Mouse (Mus musculus) monocyte, adult 2 months (primary cell): Measurements from ENCODE around the gene Fkrp.
A peak's percentile ranks its signal among the peaks of the same experiment; 100 is the strongest.

Experiments
- DNase-seq, 2 experiments: peaks; one replicate each; pipeline ENCODE4 v3.0.0; 2022; ENCODE audit warnings: low spot score in 2 of 2, low read depth in 1 of 2

Gene Fkrp

GRCm38 (mm10) chr7:16794886-16795285, 21.6 kb downstream of the Fkrp start:
- no peak for DNase-seq

DNA sequence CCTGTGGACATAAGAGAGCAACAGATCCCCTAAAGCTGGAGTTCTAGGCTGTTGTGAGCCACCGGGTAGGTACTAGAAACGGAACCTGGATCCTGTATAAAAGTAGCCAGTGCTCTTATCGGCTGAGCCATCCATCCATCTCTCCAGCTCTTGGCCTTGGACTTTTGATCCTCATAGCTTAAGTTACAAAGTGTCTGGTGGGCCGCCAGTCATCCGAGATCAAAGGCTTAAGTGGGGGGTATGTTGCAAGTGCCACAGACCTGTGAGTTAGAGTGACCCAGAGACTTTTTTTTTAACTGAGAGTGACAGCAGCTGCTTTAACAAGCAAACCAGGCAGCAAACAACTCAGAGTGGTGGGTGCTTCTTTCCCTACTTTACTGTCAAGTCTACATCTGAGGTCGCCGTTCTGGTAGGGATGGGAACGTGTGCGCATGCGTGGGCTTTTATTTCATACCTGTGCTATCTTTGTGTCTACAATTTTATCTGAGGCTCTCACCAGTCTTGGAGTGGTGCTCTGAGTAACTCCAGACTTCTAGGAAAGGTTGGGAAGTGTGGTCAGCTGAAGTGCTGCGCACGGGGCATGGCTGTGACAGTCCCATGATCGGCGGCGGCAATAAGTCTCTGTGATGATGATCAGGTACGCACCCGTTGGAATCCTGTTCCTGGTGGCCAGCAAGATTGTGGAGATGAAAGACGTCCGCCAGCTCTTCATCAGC, 23.4 kb downstream of the Fkrp start:
- DNase-seq: no peak

DNA sequence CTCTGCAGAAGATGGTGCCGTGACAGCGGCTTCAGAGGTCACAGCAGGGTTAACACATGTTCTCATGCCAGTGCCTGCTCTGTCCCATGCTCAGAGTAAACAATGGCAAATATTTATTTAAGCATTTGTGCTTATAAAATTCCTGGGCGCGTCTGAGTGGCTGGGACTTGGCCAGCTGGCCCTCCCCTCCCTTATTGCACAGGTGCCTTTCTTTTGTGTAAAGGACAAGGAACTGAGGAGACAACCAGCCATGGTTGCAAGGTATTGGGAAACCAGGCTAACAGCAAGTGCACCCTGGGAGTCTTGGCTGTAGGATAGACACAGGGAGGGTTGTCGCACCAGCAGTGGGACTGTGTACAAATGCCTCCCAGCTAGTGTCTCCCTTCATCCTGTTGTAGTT, 24.2 kb downstream of the Fkrp start:
- no peak for DNase-seq

DNA sequence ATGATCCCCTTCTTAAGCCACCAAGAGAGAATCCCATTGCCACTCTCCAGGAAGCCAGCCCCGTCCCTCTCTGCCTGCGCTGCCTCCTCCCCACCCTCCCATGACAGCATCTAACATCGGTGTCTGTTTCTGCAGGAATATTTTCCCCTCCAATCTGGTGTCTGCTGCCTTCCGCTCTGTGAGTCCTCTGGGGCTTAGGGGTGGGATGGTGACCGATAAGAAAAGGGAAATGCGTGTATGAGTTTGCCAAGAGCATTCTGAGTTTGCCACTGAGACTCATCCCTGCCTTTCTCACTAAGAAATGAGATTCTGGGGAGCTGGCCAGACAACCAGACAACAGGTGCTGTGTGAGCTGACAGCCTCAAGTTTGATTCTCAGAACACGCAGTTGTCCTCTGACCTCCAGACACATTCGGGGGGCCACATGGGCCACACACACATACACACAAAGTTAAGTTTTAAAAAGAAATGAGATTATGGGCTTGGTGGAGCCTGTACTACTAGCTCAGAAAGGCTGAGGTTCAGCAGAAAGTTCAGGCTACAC, 30.9 kb downstream of the Fkrp start:
- DNase-seq: no peak

GRCm38 (mm10) chr7:16784498-16784976, 32.0 kb downstream of the Fkrp start:
- DNase-seq: no peak

DNA sequence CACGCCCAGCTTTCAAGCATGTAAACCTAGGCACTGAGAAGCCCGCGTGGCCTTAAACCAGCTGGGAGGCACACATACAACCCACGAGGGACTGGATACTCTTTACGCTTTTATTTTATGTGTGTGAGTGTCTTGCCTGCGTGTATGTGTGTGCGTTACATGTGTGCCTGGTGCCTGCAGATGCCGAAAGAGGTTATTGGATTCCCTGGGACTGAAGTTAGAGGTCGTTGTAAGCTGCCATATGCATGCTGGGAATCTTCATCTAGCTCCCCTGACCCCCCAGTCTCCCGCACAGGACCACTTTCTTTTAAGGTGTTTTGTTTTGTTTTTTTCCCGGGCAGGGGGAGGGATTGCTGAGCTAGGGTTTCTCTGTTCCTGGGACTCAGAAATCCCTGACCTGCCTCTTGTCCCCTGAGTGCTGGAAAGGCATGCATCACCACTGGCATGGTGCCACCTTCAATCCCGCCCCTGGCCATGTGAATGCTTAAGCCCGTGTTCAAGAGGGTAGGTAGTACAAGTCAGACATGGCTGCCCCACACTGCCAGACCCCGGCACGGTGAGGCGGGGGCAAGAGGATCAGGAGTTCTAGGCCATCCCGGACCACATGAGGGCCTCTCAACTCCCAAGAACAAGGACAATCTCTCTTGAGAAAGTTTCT, 32.6 kb downstream of the Fkrp start:
- DNase-seq: no peak

DNA sequence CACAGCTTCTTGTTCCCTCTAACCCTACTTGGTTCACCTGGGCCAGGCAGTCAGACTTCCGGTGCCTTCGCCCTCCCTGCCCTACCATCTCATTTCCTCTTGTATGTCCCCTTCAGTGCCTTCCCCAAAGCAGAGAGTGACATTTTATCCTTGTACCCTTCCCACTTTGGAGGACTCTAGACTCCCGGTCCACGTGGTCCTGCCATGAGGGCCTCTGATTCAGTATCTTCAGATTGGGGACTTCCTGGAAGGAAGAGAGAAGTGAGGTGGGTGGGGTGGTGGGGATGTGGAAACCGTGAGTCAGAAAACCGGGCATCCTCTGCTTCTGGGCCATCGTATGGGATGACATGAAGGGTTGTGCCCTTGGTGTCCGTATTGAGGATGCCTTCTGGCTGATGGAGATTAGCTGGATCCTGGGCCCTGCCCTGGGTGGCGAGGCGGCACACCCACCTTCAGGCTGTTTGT, 33.3 kb downstream of the Fkrp start:
- DNase-seq: peak; percentile 16 to 28

DNA sequence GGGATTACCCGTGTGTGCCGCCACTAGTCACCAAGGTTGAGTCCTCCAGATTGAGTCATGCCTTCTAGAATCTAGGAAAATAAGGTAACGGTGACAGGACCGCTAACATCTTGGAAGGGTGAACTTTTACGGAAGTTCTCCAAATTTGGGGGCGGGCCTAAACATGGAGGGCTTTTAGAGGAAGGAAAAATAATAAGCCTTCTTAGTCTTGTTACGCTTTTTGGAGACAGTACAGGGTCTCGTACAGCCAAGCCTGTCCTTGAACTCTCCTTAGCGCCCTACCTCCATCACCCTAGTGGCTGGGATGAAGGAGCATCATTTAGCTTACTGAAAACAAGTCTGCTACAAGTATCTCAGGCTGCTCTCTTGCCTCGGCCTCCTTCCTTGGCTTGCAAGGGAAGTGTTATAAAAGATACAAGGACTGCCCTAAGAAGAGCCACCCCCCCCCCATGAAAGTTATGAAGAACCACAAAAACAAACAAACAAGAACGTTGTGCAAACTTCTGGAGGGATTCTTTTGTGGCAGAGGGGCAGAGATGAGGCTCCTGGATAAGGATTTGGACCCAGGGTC, 33.9 kb downstream of the Fkrp start:
- DNase-seq: no peak

DNA sequence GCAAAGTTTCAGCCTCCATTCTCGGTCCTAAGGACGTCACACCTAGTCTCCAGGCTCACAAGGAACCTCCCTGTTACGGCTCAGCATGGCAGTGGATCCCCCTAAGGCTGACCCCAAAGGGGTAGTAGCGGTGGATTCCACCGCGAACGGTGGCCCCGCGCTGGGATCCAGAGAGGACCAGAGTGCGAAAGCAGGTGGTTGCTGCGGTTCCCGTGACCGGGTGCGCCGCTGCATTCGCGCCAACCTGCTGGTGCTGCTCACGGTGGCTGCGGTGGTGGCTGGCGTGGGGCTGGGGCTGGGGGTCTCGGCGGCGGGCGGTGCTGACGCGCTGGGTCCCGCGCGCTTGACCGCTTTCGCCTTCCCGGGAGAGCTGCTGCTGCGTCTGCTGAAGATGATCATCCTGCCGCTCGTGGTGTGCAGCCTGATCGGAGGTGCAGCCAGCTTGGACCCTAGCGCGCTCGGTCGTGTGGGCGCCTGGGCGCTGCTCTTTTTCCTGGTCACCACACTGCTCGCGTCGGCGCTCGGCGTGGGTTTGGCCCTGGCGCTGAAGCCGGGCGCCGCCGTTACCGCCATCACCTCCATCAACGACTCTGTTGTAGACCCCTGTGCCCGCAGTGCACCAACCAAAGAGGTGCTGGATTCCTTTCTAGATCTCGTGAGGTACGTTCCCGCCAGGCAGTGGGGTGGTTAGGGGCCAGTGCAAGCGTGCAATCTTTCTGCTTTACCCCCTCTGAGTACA, 34.5 kb downstream of the Fkrp start:
- no peak for DNase-seq

GRCm38 (mm10) chr7:16781555-16781815, 35.0 kb downstream of the Fkrp start:
- DNase-seq: no peak

DNA sequence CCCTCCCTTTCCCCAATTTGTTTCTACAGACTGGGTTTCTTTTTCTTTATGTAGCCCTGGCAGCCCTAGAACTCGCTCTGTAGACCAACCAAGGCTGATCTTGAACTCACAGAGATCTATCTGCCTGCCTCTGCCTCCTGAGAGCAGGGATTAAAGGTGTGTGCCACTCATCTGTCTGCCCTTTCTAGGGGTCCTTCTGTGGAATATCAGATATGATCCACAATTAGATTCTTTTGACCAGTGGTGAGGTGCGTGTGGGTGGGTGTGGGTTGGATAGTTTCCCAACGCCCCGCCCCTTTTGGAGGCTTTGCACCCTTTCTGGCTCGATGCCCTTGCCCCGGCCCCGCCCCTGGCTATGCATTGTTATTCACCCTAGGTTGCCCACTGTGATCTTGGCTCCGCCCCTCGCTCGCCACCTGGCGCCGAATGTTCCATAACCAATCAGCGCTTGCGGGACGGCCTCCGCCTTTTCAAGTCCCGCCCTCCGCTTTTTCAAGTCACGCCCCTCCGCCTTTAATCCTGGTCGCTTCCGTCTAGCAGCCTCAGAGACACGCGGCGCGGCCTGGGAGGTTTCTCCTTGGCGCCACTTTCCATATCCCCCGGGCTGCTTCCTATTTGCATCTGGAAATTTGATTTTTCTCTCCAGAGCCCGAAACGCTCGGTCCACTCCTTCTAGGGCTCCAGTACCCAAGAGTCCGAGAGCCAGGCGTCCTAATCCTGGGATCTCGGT, 35.5 kb downstream of the Fkrp start, which contains the start of gene Slc1a5:
Slc1a5 (plus strand) TSS at position 516 of the 730 bp plus-strand sequence.
- peak; percentile 73 to 78 for DNase-seq

GRCm38 (mm10) chr7:16780076-16780475, 36.5 kb downstream of the Fkrp start:
- no peak for DNase-seq

DNA sequence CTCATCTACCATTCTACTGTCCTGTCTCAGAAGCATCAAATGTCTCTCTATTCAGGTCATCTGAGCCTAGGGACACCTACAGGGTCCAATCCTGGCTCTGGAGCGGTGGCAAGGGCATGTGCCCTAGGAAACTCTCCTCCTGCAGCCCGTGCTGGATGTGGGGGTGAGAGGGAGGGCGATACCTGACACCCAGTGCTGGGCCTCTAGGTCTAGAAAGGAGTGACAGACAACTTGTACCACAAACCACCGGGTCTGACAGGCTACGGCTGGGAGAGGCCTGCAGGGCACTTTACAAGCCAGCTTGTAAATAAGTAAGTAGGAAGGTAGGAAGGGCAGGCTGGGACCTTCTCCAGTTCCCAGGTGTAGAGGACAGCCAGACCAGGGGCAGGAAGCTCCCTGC, 40.6 kb downstream of the Fkrp start:
- no peak for DNase-seq

DNA sequence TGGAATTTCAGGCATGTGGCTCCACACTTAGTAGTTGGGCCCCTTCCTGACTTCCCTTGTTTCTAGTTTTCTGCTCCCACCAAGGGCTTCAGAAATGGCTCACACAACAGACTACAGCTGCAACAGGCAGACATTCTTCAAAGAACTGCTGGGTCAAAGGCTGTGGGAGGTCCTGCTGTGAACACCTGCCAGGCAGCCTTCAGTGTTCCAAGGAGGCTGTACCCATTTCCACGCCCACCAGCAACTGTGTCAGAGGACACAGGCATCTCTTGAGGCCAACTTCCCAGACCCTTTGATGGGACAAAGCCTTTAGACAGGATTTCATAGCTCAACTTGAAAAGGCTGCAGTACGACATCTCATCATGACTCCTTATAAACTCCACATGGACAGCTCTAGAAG, 50.1 kb downstream of the Fkrp start:
- no peak for DNase-seq

DNA sequence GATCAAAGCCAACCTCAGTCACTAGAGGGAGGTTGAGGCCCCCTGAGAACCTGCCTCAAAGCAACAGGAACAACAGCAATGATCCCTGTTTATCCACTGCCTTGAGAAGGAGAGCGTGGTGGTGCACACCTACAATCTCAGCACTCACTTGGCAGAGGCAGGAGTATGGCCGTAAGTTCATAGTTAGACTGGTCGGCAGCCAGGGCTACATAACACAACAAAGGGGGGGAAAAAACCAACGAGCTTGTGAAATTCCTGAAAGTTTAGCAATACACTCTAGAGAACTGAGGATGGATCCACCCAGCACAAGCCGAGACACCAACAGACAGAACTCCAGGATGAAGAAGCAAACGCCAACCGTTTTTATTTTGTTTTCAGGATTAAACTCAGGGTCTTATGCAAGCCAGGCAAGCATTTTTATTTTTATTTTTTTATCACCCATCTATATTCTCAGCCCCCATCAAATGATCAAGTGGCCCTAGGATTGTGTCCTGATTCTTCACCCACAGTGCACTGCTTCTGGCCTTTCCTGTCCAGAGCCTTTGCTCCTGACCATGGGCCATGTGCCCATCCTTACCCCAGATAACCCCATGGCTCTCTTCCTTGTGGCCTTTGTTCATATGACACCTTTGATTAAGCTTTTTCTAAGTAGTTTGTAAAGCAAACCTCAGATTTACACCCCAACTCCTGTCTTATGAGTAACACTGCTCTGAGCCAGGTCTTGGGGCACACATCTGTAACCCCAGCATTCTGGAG, 52.9 kb downstream of the Fkrp start:
- DNase-seq: no peak

- DNase-seq: no peak
Observed at GRCm38 (mm10) chr7:16761630-16762029, 54.9 kb downstream of the Fkrp start.

- no peak for DNase-seq
Observed at GRCm38 (mm10) chr7:16761005-16761481, 55.5 kb downstream of the Fkrp start.

GRCm38 (mm10) chr7:16760292-16760691, 56.2 kb downstream of the Fkrp start:
- no peak for DNase-seq
